Mouse (Mus musculus): ENCODE measurements around the gene A130010J15Rik. TPM values are rescaled to one million over a fixed set of nuclear protein-coding genes. Genes with fewer than 3 reads are reported as not detected.

Gene A130010J15Rik
- total RNA-seq (2017): 11.8 and 17.6 TPM in 2 replicates

DNA sequence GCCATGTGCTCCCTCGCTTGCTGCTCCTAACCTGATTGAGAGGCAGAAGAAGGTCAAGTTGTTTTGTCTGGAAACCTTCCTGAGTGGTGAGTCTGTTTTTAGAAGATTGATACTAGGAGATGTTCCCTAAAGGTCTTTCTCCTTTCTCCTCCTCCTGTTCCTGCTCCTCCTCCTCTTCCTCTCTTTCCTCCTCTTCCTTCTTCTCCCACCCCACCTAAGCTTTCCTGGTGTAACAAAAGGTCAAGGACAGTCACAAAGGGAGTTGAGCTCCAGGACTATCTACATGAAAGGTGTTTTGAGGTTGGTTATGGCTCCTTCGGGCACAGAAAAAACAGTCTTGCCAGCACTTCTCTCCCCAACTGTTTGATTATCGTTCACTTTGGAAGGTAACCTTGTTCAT is at the start of gene A130010J15Rik:
TSS of gene A130010J15Rik (plus strand) at position 301 of the 400 bp plus-strand sequence.
- ATAC-seq (replicated peaks in 1 of 2; ENCODE audit: insufficient read depth in 1 of 2, low FRiP score in 2 of 2, low TSS enrichment in 1 of 2, low read depth in 1 of 2, poor library complexity in 2 of 2, severe bottlenecking in 2 of 2): no peak

DNA sequence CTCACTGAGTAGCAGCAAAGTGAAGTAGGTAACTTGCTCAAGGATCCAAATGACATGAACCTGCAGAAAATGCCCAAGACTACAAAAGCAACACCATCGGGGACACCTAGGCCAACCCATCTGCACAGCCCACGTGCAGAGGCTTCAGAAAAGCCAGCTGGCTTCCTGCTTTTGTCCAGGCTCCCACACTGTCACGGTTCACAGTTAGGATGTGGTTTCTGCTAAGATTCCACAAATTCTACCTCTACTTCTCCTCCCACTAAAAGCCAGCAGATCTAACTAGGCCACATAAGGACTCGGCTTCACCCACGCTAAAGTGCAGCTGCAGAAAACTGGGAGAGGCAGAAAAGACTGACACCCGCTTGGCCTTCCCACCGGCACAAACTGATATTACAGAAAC is 45.1 kb upstream of the A130010J15Rik start:
- no peak for ATAC-seq (replicated peaks in 1 of 2; ENCODE audit: insufficient read depth in 1 of 2, low FRiP score in 2 of 2, low TSS enrichment in 1 of 2, low read depth in 1 of 2, poor library complexity in 2 of 2, severe bottlenecking in 2 of 2)

DNA sequence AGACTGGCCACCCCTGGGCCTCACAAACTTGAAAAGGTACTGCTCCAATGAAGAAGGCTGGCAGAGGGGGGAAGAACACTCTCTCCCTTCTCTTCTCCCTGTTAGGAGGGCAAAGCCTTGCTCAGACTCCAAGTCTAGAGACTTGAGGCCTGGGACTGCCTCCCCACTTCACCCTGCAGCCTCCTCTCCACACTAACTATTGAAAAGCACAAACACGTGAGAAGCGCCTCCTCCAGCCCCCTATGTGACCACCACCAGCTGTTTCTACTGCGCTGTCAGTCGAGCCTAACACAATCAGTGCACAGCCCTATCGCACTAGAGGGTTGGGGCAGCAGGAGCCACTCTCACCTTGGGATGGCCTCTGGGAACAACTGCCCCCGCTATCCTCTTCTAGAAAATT is 44.6 kb upstream of the A130010J15Rik start:
- no peak for ATAC-seq (replicated peaks in 1 of 2; ENCODE audit: insufficient read depth in 1 of 2, low FRiP score in 2 of 2, low TSS enrichment in 1 of 2, low read depth in 1 of 2, poor library complexity in 2 of 2, severe bottlenecking in 2 of 2)

DNA sequence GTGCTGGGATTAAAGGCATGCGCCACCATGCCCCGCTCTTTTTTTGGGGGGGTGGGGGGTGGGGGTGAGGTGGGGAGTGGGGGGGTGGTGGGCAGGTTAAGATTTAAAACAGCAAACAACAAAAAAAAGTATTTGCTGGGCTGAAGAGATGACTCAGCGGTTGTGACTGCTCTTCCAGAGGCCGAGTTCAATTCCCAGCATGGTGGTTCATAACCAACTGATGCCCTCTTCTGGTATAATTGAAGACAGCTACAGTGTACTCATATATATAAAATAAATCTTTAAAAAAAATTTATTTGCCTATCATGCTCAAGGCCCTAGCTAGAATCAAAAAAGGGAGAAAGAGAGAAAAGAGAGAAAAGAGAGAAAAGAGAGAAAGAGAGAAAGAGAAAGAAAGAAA is 42.0 kb upstream of the A130010J15Rik start:
- ATAC-seq (replicated peaks in 1 of 2; ENCODE audit: insufficient read depth in 1 of 2, low FRiP score in 2 of 2, low TSS enrichment in 1 of 2, low read depth in 1 of 2, poor library complexity in 2 of 2, severe bottlenecking in 2 of 2): no peak

DNA sequence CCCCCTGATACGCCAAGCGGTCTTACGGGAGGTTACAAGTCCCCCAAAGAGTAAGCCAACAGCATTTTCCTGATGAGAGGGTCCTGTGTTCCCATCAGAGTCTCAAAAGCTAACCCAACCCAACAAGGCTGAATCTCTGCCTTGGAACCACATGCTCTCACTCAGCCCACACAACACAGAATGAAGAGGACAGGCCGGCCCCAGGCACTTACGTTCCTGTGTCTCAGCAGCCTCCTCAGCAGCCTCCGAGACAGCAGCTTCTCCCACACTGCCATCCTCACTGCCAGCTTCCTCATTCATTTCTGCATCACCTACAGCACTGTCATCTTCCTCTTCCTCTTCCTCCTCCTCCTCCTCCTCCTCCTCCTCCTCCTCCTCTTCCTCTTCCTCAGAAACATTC is 39.8 kb upstream of the A130010J15Rik start:
- no peak for ATAC-seq (replicated peaks in 1 of 2; ENCODE audit: insufficient read depth in 1 of 2, low FRiP score in 2 of 2, low TSS enrichment in 1 of 2, low read depth in 1 of 2, poor library complexity in 2 of 2, severe bottlenecking in 2 of 2)

DNA sequence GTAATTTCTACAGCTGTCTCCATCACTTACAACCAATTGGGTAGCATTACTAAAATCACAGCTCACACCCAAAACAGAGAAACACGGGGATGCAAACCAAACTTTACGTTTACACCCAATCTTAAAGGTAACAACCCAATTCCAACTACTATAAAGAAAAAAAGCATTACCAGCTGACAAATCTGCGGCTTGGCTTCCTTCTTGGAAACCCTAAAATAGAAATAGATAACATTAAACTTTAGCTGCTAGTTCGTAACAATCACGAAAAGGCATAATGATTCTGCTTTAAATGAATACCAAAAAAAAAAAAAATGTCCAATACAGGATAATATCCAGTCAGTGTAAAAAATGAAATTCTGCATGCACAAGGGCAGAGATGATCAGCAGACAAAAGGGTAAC is 38.5 kb upstream of the A130010J15Rik start:
- ATAC-seq (replicated peaks in 1 of 2; ENCODE audit: insufficient read depth in 1 of 2, low FRiP score in 2 of 2, low TSS enrichment in 1 of 2, low read depth in 1 of 2, poor library complexity in 2 of 2, severe bottlenecking in 2 of 2): no peak

DNA sequence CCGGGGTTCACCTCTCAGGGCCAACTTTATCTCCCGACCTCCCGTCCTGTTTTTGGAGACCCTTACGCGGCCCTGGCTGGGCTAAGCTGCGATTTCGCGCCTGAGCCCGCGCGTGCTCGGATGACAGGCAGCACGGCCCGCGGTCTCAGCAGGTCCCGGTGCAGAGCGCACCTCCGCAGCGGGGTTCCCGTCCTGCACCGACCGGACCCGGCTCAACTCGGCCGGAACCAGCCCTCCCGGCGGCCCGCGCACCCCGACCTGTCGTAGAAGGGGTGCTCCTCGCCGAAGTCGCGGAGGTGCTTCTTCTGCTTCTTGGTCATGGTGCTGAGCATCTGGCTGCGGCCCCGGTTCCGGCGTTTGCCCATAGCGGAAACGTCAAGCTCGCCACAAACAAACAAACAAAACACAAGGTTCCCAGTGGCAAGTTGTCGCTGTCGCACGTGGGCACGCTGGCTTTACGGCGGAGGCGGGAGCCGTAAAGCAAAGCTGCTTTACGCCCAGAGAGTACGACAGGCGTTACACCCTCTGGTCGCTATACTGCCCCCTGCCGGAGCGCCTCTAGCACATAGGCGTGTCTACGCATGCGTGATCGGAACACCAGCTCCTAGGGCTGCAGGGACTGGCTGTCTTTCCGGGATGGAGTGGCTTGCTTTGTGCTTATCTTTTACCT is 37.9 kb upstream of the A130010J15Rik start, which contains the start of gene Diexf:
TSS of gene Diexf (minus strand) at position 487 of the 670 bp plus-strand sequence.
- peak; percentile 92 to 95 for ATAC-seq (replicated peaks in 1 of 2; ENCODE audit: insufficient read depth in 1 of 2, low FRiP score in 2 of 2, low TSS enrichment in 1 of 2, low read depth in 1 of 2, poor library complexity in 2 of 2, severe bottlenecking in 2 of 2)

DNA sequence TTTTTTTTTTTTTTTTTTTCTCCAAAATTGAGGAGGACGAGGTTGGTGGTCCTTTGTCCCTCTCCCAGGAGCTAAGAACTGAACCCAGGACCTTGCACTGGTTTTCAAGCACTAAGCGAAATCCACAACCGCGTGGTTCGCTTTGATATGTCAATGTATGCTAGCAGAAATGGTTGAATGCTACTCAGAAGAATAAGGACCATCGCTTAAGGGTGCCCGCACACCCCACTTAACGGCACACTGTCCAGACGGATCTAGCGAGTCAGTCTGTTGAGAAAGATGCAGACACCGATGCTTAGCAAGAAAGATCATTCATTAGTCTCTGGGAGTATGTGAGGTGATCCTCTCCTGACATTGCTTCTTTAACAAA is 37.4 kb upstream of the A130010J15Rik start:
- no peak; a peak in 1 of 4 replicates for ATAC-seq (replicated peaks in 1 of 2; ENCODE audit: insufficient read depth in 1 of 2, low FRiP score in 2 of 2, low TSS enrichment in 1 of 2, low read depth in 1 of 2, poor library complexity in 2 of 2, severe bottlenecking in 2 of 2)

DNA sequence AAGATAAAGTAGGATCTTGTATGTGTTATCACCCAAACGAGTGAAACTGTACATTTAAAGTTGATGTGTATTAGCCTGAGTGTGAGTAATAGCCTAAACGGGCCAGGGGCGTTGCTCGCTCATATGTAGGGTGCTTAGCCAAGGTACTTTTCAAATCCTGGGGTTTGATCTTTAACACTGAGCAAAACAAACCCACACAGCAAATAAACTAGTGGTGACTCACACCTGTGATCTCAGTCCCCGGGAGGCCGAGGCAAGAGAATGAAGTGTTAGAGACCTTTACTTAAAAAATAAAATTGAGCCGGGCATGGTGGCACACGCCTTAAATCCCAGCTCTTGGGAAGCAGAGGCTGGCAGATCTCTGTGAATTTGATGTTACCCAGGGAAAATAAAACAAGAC is 37.0 kb upstream of the A130010J15Rik start:
- ATAC-seq (replicated peaks in 1 of 2; ENCODE audit: insufficient read depth in 1 of 2, low FRiP score in 2 of 2, low TSS enrichment in 1 of 2, low read depth in 1 of 2, poor library complexity in 2 of 2, severe bottlenecking in 2 of 2): no peak

DNA sequence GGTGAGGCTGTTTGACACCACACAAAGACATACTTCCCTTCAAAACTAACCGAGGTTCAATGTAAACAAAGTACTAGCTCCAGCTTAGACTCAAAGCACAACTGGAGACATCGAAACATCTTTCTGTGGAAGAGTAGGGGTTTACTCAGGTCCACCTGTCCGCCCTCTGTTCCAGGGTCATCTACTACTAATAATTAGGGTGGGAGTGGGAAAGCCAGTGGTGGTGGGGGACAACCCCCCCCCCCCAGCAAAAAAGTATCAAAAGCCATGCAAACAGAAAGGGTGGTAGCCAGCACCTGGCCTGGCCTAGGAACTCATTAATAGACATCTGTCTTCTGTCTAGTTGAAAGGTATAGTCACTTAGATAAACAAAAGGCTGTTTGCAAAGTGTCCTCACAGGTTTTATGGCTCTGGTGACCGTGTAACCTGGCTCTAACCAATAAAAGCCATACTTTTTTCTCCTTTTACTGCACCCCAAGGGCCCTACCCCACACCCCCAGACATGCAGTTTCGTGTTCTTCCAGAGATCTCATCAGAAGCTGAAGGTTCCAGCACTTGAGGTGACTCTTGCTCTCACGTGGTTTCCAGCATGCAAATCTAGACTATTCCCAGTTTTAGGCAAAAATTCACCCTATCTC is 36.4 kb upstream of the A130010J15Rik start:
- ATAC-seq (replicated peaks in 1 of 2; ENCODE audit: insufficient read depth in 1 of 2, low FRiP score in 2 of 2, low TSS enrichment in 1 of 2, low read depth in 1 of 2, poor library complexity in 2 of 2, severe bottlenecking in 2 of 2): no peak

DNA sequence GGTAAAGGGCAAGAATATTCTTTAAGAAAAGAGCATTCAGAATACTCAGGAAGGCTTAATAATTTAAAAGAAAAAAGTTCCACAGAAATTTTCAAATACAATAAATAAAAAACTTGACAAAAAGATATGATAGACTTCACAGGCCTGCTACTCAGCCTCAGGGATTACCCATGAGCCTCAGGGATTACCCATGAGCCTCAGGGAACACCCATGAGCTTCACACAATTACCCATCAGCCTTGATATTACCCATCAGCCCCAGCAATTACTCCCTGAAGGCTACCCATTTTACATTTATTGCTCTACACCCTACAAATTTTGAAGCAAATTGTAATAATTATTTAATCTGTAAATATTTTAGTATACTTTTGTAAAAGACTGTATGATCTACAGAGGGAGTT is 35.5 kb upstream of the A130010J15Rik start:
- ATAC-seq (replicated peaks in 1 of 2; ENCODE audit: insufficient read depth in 1 of 2, low FRiP score in 2 of 2, low TSS enrichment in 1 of 2, low read depth in 1 of 2, poor library complexity in 2 of 2, severe bottlenecking in 2 of 2): no peak

DNA sequence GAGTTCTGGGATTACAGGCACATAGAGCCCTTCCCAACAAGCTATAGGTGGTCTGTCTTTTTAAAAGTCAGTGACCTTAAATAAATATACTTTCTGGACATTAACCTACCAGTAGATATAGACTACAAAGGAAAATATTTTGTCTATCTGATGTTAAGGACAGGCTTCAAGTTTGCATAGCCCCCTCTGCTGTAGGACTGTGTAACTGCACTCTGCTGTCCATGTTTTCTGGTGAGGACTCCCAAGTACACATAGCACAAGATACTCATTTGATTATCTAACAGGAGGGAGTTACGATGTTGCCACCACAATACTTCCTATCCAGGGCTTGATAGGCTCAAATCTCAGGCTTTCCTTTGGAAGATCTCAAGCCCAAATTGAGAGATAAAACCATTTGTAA is 34.1 kb upstream of the A130010J15Rik start:
- ATAC-seq (replicated peaks in 1 of 2; ENCODE audit: insufficient read depth in 1 of 2, low FRiP score in 2 of 2, low TSS enrichment in 1 of 2, low read depth in 1 of 2, poor library complexity in 2 of 2, severe bottlenecking in 2 of 2): no peak

DNA sequence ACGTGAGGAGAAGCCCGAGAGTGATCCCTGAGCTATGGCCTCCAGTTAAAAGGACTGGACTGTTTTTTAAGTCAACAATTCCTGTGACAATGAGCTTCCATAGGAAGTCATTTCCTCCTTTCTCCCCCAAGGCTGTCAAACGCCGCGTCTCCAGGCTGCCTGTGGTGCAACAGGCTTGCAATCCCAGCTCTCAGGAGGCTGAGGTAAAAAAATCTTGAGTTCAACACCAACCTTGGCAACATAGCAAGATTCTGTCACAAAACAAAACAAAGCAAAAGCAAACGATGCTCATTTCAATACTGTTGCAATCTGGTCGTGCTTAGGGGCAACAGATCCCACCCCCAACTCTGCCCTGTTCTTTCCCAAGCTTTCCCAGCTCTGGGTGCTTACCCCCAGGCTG is 29.8 kb upstream of the A130010J15Rik start:
- ATAC-seq (replicated peaks in 1 of 2; ENCODE audit: insufficient read depth in 1 of 2, low FRiP score in 2 of 2, low TSS enrichment in 1 of 2, low read depth in 1 of 2, poor library complexity in 2 of 2, severe bottlenecking in 2 of 2): no peak

DNA sequence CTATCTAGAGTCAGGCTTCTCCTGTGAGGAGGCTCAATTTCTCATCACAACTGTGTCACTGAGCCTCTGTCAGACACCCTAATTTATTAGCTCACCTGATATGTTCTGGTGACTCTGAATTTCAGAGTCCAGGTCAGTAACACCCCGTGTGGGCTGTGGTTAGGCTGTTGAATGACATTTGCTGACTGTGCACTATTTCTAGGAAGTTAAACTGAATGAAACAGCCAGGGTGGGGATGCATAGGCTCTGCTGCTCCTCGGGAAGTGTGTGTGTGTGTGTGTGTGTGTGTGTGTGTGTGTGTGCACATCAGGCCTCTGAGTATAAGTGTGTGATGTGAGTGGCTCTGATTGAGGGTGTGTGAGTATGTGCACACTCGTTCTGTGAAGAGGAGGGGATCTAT is 29.2 kb upstream of the A130010J15Rik start:
- peak; percentile 51 to 61 for ATAC-seq (replicated peaks in 1 of 2; ENCODE audit: insufficient read depth in 1 of 2, low FRiP score in 2 of 2, low TSS enrichment in 1 of 2, low read depth in 1 of 2, poor library complexity in 2 of 2, severe bottlenecking in 2 of 2)

DNA sequence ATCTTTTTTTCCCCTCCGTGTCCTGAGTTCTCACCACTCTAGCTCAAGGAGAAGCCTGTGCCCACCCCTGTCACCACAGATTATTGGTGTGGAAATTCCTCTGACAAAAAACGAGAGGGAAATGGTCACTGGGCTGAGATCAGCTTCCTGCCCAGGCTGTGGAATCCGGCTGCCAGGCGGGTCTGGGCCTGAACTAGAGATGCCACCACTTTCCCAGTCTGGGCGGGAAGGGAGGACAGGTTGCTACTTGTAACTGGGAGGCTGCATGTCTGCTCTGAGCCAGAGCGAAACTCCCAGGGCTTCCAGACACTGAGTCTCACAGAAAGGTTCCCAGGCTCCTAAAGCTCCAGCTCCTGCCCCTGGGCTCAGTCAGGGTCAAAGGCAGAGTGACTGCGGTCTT is 26.7 kb upstream of the A130010J15Rik start:
- ATAC-seq (replicated peaks in 1 of 2; ENCODE audit: insufficient read depth in 1 of 2, low FRiP score in 2 of 2, low TSS enrichment in 1 of 2, low read depth in 1 of 2, poor library complexity in 2 of 2, severe bottlenecking in 2 of 2): no peak

DNA sequence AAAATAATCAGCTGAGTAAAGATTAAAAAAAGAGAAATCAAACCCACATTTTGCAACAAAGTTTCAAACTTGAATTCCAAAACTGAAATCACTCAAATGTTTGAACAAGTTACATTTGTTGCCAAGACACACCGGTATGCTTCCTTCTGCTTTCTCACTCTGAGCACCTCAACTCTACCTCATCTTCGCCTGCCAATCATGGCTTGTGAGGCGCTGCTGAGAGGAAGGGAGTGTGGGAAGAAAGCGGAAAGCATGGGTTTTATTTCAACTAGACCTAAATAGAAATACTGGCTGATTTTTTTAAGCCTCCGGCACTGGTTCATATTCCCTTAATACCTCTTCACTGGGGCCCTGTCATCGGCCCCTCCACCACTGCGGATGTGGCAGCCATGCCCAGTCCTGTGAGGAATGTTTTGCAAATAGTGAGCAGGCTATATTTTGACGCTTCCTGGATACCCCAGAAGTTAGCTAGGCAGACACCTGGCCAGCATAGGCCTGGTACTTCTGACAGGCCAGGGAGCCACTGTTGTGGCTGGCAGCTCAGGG is 25.3 kb upstream of the A130010J15Rik start:
- peak; percentile 76 to 89 for ATAC-seq (replicated peaks in 1 of 2; ENCODE audit: insufficient read depth in 1 of 2, low FRiP score in 2 of 2, low TSS enrichment in 1 of 2, low read depth in 1 of 2, poor library complexity in 2 of 2, severe bottlenecking in 2 of 2)

DNA sequence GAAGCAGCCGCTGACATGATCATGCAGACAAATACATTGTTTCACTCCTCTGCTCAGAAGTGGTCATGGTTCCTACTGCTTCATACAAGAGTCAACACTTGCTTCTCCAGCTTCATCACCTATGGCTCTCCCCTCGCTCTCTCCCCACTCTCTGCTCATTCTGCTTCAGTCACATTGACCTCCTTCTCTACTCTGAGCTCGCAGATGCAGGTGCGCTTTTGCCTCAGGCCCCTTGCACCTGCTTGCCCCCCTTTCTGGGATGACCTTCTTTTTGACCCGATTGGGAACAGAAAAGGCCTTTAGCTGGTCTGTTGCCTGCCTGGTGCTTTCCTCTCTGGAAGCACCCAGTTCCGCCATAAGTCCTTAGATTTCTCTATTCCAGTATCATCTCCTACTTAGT is 23.3 kb upstream of the A130010J15Rik start:
- no peak for ATAC-seq (replicated peaks in 1 of 2; ENCODE audit: insufficient read depth in 1 of 2, low FRiP score in 2 of 2, low TSS enrichment in 1 of 2, low read depth in 1 of 2, poor library complexity in 2 of 2, severe bottlenecking in 2 of 2)

DNA sequence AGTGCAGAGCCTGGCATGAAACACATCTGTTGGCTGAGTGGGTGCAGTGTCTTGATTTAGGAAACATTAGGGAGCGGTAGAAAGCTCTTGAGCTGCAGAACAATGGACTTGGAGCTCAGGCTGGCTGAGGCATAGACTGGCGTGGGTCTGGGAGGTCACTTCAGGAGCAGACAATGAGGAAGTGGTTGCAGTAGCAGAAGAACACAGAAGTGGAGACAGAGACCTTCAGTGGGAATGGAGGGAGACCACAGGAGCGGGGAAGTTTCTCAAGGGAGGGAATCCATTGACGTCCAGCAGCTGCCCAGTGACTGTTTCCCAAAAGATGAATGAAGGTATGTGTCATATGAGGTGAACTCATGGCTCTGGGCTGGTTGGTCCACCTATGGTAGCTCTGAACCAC is 22.7 kb upstream of the A130010J15Rik start:
- ATAC-seq (replicated peaks in 1 of 2; ENCODE audit: insufficient read depth in 1 of 2, low FRiP score in 2 of 2, low TSS enrichment in 1 of 2, low read depth in 1 of 2, poor library complexity in 2 of 2, severe bottlenecking in 2 of 2): 0 out of 4 replicates have a peak, but pooled peaks of 1 of the 2 experiments have one; percentile 9

DNA sequence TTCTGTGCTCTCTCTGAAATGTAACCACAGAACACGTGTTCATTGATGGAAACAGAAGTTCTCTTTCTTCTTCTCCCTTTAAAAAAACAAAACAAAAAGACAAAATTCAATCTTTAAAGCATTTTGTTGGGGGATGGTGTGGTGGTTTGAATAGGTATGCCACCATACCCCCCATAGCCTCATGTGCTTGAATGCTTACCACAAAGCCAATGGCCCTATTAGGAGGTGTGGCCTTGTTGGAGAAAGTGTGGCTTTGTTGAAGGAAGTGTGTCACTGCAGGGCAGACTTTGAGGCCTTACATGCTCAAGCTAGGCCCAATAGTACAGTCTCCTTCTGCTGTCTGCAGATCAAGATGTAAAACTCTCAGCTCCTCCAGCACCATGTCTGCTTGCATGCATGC is 21.4 kb upstream of the A130010J15Rik start:
- ATAC-seq (replicated peaks in 1 of 2; ENCODE audit: insufficient read depth in 1 of 2, low FRiP score in 2 of 2, low TSS enrichment in 1 of 2, low read depth in 1 of 2, poor library complexity in 2 of 2, severe bottlenecking in 2 of 2): no peak
